Mouse (Mus musculus): ENCODE measurements around the gene Olfr812. TPM values are rescaled to one million over a fixed set of nuclear protein-coding genes. Genes with fewer than 3 reads are reported as not detected.
"Not testable (repeated sequence)": the region's sequence is repeated elsewhere in the genome, so short reads cannot be mapped to it uniquely, and the experiment has no call there.

Olfr812 gene
- polyA plus RNA-seq (2011; ENCODE audit: insufficient read depth, insufficient read length, low read depth, missing spikeins): not detected in 2 replicates

DNA sequence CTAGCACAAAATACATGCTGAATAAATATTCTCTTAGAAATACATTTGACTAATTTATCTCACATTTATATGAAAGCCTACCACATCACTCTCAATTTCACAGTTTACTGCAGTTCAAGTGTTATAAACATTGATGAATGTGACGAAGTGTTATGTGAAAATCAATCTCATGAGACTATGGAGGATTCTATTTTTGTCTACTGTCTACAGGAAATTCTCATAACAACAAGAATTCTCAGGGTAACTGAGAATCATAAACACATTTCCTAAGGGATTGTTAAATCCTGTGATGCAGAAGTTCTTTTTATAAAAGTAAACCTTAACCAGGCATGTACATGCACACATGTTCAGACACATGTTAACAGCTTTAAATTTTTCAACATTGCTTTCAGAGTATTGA, at the start of gene Olfr812:
Olfr812 (minus strand) TSS at position 101 of the 400 bp plus-strand sequence.
- Histone ChIP-seq H3K27me3 (ENCODE audit: control insufficient read depth, insufficient read depth, low read length, poor library complexity, severe bottlenecking) (no peaks in the 10 kb centered on the region; the same call in 1 of the 2 replicates), H3K27ac (ENCODE audit: insufficient read depth, low read length) (no peak within 1 kb of the TSS; the same call in 1 of the 2 replicates), H3K4me1 (ENCODE audit: control insufficient read depth, insufficient read depth, low read length) (no peaks in the 10 kb centered on the region), H3K36me3 (ENCODE audit: control insufficient read depth, insufficient read depth, low read length, poor library complexity, severe bottlenecking) (no peaks in the 10 kb centered on the region), H3K4me3 (ENCODE audit: low read depth, low read length) (no peak within 1 kb of the TSS), H3K9me3 (replicated peaks; ENCODE audit: control insufficient read depth, insufficient read depth, low read length, poor library complexity, severe bottlenecking) (peaks cover 7% of the 10 kb centered on the region), H3K9ac (ENCODE audit: low read depth, poor library complexity, severe bottlenecking) (no peak within 1 kb of the TSS)
- TF ChIP-seq POLR2A (IDR thresholded peaks at IDR 0.05; ENCODE audit: insufficient read depth, low read length) (no peak), EP300 (IDR thresholded peaks at IDR 0.05; ENCODE audit: insufficient read depth, low read depth, low read length) (no peak), CTCF (IDR thresholded peaks at IDR 0.05; ENCODE audit: low read depth, low read length) (no peak)

DNA sequence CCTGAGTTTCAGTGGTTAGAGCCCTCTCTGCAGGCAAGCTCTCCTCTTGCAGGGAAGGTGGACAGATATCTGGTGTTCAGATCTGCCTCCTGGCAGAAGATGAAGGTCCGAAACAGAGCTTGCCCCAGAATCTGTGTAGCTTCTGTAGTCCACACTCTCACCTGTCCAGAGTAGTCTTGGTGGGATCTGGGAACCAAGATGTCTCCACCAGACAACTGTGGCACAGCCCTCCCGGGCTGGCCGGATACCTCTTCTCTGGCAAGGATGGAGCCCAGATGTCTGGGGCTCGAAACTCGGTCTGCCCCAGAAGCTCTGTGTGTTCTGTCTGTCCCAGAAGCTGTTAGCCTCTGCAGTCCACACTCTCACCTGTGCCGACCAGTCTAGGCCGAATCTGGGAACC, 40.0 kb upstream of the Olfr812 start:
- Histone ChIP-seq H3K4me3 (ENCODE audit: low read depth, low read length) (no peak overlapping the region), H3K4me1 (ENCODE audit: control insufficient read depth, insufficient read depth, low read length) (no peaks in the 10 kb centered on the region), H3K36me3 (ENCODE audit: control insufficient read depth, insufficient read depth, low read length, poor library complexity, severe bottlenecking) (no peaks in the 10 kb centered on the region), H3K27me3 (ENCODE audit: control insufficient read depth, insufficient read depth, low read length, poor library complexity, severe bottlenecking) (no peaks in the 10 kb centered on the region), H3K9me3 (replicated peaks; ENCODE audit: control insufficient read depth, insufficient read depth, low read length, poor library complexity, severe bottlenecking) (no peaks in the 10 kb centered on the region; the same call in 1 of the 2 replicates), H3K27ac (ENCODE audit: insufficient read depth, low read length) (no peak overlapping the region), H3K9ac (ENCODE audit: low read depth, poor library complexity, severe bottlenecking) (no peak overlapping the region)
- TF ChIP-seq POLR2A (IDR thresholded peaks at IDR 0.05; ENCODE audit: insufficient read depth, low read length) (no peak), CTCF (IDR thresholded peaks at IDR 0.05; ENCODE audit: low read depth, low read length) (no peak), EP300 (IDR thresholded peaks at IDR 0.05; ENCODE audit: insufficient read depth, low read depth, low read length) (no peak)

DNA sequence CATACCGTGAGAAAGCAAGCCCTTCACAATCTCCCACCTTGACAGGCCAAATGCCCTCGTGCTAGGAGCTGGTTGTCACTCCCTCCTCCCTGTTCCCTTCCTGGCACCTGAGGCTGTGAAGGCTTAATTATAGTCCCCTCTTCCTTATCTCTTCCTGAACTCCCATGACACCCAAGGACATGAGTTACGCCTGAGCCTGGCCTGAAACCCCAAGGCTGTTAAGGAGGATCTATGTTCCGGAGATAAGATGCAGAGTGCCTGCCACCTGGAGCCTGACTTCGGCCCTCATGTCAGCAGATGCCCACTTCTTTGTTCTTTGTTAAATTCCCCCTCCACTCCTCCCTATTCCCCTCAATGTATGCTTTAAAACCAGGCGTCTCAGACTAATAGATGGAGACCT, 39.6 kb upstream of the Olfr812 start:
- H3K9ac ChIP-seq (ENCODE audit: low read depth, poor library complexity, severe bottlenecking); H3K27me3 ChIP-seq (ENCODE audit: control insufficient read depth, insufficient read depth, low read length, poor library complexity, severe bottlenecking); H3K4me1 ChIP-seq (ENCODE audit: control insufficient read depth, insufficient read depth, low read length); H3K36me3 ChIP-seq (ENCODE audit: control insufficient read depth, insufficient read depth, low read length, poor library complexity, severe bottlenecking); H3K4me3 ChIP-seq (ENCODE audit: low read depth, low read length); H3K9me3 ChIP-seq (replicated peaks; ENCODE audit: control insufficient read depth, insufficient read depth, low read length, poor library complexity, severe bottlenecking); H3K27ac ChIP-seq (ENCODE audit: insufficient read depth, low read length): not testable (repeated sequence)

DNA sequence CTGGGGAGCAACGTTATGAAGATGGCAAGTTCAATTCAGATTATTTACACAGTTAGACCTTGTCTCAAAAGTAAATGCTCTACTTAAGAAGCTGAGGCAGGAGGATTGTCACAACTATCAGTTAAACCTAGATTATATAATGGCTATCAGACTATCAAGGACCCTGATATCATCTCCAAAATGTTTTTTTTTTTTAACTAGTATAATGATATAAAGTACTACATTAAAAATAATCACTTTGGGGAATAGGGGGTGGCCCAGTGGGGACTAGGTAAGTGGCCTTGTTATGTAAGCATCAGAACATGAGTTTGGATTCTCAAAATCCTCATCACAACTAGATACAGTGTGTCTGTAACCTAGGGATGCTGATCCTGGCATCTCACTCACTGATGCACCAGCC, 33.9 kb upstream of the Olfr812 start, which contains the start of gene Olfr814:
Olfr814 (minus strand) TSS at position 101 of the 400 bp plus-strand sequence.
- not testable (repeated sequence) for H3K4me3 ChIP-seq (ENCODE audit: low read depth, low read length); H3K27ac ChIP-seq (ENCODE audit: insufficient read depth, low read length); H3K27me3 ChIP-seq (ENCODE audit: control insufficient read depth, insufficient read depth, low read length, poor library complexity, severe bottlenecking); H3K36me3 ChIP-seq (ENCODE audit: control insufficient read depth, insufficient read depth, low read length, poor library complexity, severe bottlenecking); H3K9me3 ChIP-seq (replicated peaks; ENCODE audit: control insufficient read depth, insufficient read depth, low read length, poor library complexity, severe bottlenecking); H3K4me1 ChIP-seq (ENCODE audit: control insufficient read depth, insufficient read depth, low read length); H3K9ac ChIP-seq (ENCODE audit: low read depth, poor library complexity, severe bottlenecking)

DNA sequence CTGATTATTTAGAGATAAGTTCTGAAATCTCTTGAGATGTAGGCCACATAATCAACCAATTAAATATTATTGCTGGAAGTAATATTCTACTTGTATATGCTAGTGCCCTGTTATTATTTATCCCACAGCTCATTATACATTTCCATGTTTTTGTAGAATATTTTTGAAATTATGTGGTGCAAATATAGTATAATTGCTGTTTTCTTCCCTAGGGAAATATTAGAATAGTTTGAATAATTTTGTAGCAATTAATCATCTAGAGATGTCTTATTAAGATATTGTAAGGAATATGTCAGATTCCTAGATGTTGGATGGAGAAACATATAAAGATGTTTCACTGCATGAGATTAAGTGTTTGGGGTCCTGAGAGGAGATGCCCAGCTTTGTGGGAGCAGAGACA, 9.2 kb upstream of the Olfr812 start, which contains the start of gene Olfr813:
Olfr813 (plus strand) TSS at position 301 of the 400 bp plus-strand sequence.
- no peaks in the 10 kb centered on the region for H3K4me1 ChIP-seq (ENCODE audit: control insufficient read depth, insufficient read depth, low read length)
- H3K9ac ChIP-seq (ENCODE audit: low read depth, poor library complexity, severe bottlenecking): no peak within 1 kb of the TSS
- no peak for TF ChIP-seq EP300 (IDR thresholded peaks at IDR 0.05; ENCODE audit: insufficient read depth, low read depth, low read length)
- no peak for TF ChIP-seq POLR2A (IDR thresholded peaks at IDR 0.05; ENCODE audit: insufficient read depth, low read length)
- TF ChIP-seq CTCF (IDR thresholded peaks at IDR 0.05; ENCODE audit: low read depth, low read length): no peak
- H3K9me3 ChIP-seq (replicated peaks; ENCODE audit: control insufficient read depth, insufficient read depth, low read length, poor library complexity, severe bottlenecking): no peaks in the 10 kb centered on the region
- H3K4me3 ChIP-seq (ENCODE audit: low read depth, low read length): no peak within 1 kb of the TSS
- H3K36me3 ChIP-seq (ENCODE audit: control insufficient read depth, insufficient read depth, low read length, poor library complexity, severe bottlenecking): no peaks in the 10 kb centered on the region
- no peaks in the 10 kb centered on the region for H3K27me3 ChIP-seq (ENCODE audit: control insufficient read depth, insufficient read depth, low read length, poor library complexity, severe bottlenecking)
- H3K27ac ChIP-seq (ENCODE audit: insufficient read depth, low read length): no peak within 1 kb of the TSS

DNA sequence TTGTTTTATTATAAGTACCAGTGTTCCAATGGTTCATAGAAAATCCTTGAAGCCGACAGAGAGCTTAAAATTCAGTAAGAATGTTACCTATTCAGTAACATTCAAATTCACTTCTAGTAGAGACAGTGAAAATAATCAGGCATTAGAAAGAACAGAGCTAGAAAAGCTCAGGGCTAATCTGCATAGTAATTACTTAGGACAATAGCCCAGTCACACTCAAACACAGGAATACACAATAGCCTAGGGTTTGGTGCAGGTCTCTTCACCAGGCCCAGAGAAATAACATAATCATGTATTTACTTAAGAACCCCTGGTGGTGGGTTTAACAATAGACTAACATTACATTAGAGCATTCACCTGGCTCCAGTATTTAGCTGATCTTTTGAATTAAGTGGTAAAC, 1.4 kb upstream of the Olfr812 start:
- Histone ChIP-seq H3K4me3 (ENCODE audit: low read depth, low read length) (no peak overlapping the region), H3K27ac (ENCODE audit: insufficient read depth, low read length) (no peak overlapping the region), H3K9ac (ENCODE audit: low read depth, poor library complexity, severe bottlenecking) (no peak overlapping the region), H3K36me3 (ENCODE audit: control insufficient read depth, insufficient read depth, low read length, poor library complexity, severe bottlenecking) (no peaks in the 10 kb centered on the region), H3K4me1 (ENCODE audit: control insufficient read depth, insufficient read depth, low read length) (no peaks in the 10 kb centered on the region), H3K9me3 (replicated peaks; ENCODE audit: control insufficient read depth, insufficient read depth, low read length, poor library complexity, severe bottlenecking) (peaks cover 7% of the 10 kb centered on the region), H3K27me3 (ENCODE audit: control insufficient read depth, insufficient read depth, low read length, poor library complexity, severe bottlenecking) (no peaks in the 10 kb centered on the region; the same call in 1 of the 2 replicates)
- TF ChIP-seq EP300 (IDR thresholded peaks at IDR 0.05; ENCODE audit: insufficient read depth, low read depth, low read length) (no peak), CTCF (IDR thresholded peaks at IDR 0.05; ENCODE audit: low read depth, low read length) (no peak), POLR2A (IDR thresholded peaks at IDR 0.05; ENCODE audit: insufficient read depth, low read length) (no peak)

Measured in ES-Bruce4 (cell line).